9 mouse cellular contexts compared by ENCODE assay signal in the genomic region with DNA sequence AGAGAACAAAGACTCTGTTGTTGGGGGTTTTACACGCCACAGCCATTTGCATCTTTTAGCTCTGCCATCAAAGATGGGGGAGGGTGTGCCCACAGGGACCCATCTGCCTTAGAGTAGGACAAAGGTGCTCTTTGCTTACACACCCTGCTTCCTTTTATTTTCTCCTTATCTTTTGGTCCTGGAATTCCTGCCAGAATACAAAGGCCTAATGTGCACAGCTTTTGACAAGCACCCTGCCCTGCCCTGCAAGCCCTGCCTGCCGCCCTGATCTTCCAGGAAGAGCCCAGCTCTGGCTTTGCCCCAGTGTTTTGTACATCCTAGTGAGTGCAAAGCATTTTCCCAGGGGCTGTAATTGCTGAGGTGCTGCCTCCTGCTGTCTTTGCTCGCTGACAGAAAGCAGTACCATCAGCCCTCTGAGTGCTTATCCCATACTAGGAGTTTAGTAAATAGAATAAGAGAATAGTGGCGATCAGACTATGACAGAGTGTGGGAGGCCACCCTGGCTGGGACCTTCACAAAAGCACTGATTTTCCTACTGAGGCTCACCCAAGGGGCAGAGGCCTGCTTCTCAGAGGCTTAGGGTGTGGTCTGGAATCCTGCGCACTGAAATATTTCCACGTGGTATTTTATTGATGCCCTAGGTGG. TPM values are rescaled to one million over a fixed set of nuclear protein-coding genes. Genes with fewer than 3 reads are reported as not detected.
DNase-seq lines count a peak whose midpoint lies in the region; ATAC-seq lines count a peak whose summit lies in the region.
"Had no signal": no experiment of that assay in that cellular context is flagged by ENCODE, and none has a peak within 500 bp of the region (broad histone marks: within the 10 kb centered on the region; RNA-seq: fewer than 3 reads in every experiment).

No protein-coding gene starts in this region.

- intact Hi-C loops in heart, postnatal 25 days (cut with DNase I), result no loop called here

- no peaks in the 10 kb centered on the region for H3K36me3 ChIP-seq in hindbrain, embryonic 10.5 days

- ATAC-seq in monocyte, adult 5-6 weeks (replicated peaks; ENCODE audit: insufficient number of reproducible peaks, low FRiP score, low TSS enrichment, poor library complexity, severe bottlenecking), result no peak

- H3K4me3 ChIP-seq in hindbrain, embryonic 10.5 days, result no peak overlapping the region

- no peaks in the 10 kb centered on the region for H3K27me3 ChIP-seq in hindbrain, embryonic 10.5 days (ENCODE audit: insufficient read depth, poor library complexity, severe bottlenecking)

- peak; percentile 66 for DNase-seq in heart, adult 11 months
- DNase-seq in heart, postnatal 25 days (ENCODE audit: low spot score), result no peak
- peak; percentile 63 for DNase-seq in WW6 (ENCODE audit: low read depth, low spot score)
- DNase-seq in hindbrain, embryonic 10.5 days (ENCODE audit: low spot score), result peak; percentile 60
- DNase-seq in neural tube, embryonic 10.5 days (ENCODE audit: extremely low spot score, low spot score), result peak; percentile 57
- no peak for DNase-seq in left cerebral cortex, adult 11 months (ENCODE audit: low spot score)
- DNase-seq in adrenal gland, postnatal 25 days, result no peak

- H3K4me1 ChIP-seq in hindbrain, embryonic 10.5 days (replicated peaks), result peaks cover 26% of the 10 kb centered on the region

- H3K27ac ChIP-seq in hindbrain, embryonic 10.5 days, result peak overlapping the region; percentile 88

- H3K9me3 ChIP-seq in hindbrain, embryonic 10.5 days, result no peaks in the 10 kb centered on the region

- 11% methylated on average over 6 of the region's 6 CpGs for WGBS in hindbrain, embryonic 10.5 days

RNA-seq across cellular contexts. Expression of a gene that starts 44.7 kb away (rescaled TPM):
- total RNA-seq in heart, postnatal 25 days (2021), result not detected
- polyA plus RNA-seq in hindbrain, embryonic 10.5 days (2016; fragmentation: Nextera tagmentation; extraction: Ambion mirVana), result 0.07 and 0.15 TPM in 2 replicates
- not detected in 3 replicates for total RNA-seq in monocyte, adult 5-6 weeks (2017)
- 0.21 and 0.76 TPM in 2 replicates for total RNA-seq in adrenal gland, postnatal 25 days (2021)
- polyA plus RNA-seq: limb, embryonic 11.5 days had no signal

Comparison
In these comparisons a context has a peak if more than half of its experiments do, and no peak if none do; other contexts are left out.
1. DNase-seq: peak in heart, adult 11 months (single experiment), WW6 (single experiment), hindbrain, embryonic 10.5 days (single experiment) and neural tube, embryonic 10.5 days (single experiment); none in heart, postnatal 25 days (single experiment), left cerebral cortex, adult 11 months (single experiment) and adrenal gland, postnatal 25 days (single experiment).